Mouse (Mus musculus): ENCODE data around the gene Ankle1. TPM values are rescaled to one million over a fixed set of nuclear protein-coding genes. Genes with fewer than 3 reads are reported as not detected.

The Ankle1 gene
- polyA plus RNA-seq, 1 experiment, result 13.8 TPM

- Histone ChIP-seq H3K4me3 (ENCODE audit: low read depth, low read length) (peak overlapping the region; percentile 41), H3K27ac (ENCODE audit: insufficient read depth, low read depth, low read length) (no peak overlapping the region), H3K4me1 (ENCODE audit: control insufficient read depth, insufficient read depth, insufficient read length, low read length) (peaks cover 8% of the 10 kb centered on the region; the same call in 1 of the 2 replicates), H3K27me3 (ENCODE audit: control insufficient read depth, insufficient read depth, low read length) (no peaks in the 10 kb centered on the region), H3K36me3 (ENCODE audit: control insufficient read depth, insufficient read depth, low read length) (peaks cover 8% of the 10 kb centered on the region)
- TF ChIP-seq POLR2A (IDR thresholded peaks at IDR 0.05; ENCODE audit: low read depth, low read length) (no peak), CTCF (IDR thresholded peaks at IDR 0.05; ENCODE audit: extremely low read depth, insufficient read length, insufficient replicate concordance, low read depth, low read length) (no peak)
- 83% methylated on average over 7 of the region's 7 CpGs for WGBS
These were observed 11.3 kb upstream of the Ankle1 start for GRCm38 (mm10) chr8:71394481-71394880.

GRCm38 (mm10) chr8:71395071-71395470, 10.7 kb upstream of the Ankle1 start:
- Histone ChIP-seq H3K4me3 (ENCODE audit: low read depth, low read length) (peak overlapping the region; percentile 41), H3K36me3 (ENCODE audit: control insufficient read depth, insufficient read depth, low read length) (peaks cover 12% of the 10 kb centered on the region), H3K27ac (ENCODE audit: insufficient read depth, low read depth, low read length) (no peak overlapping the region), H3K4me1 (ENCODE audit: control insufficient read depth, insufficient read depth, insufficient read length, low read length) (peaks cover 8% of the 10 kb centered on the region; the same call in 1 of the 2 replicates), H3K27me3 (ENCODE audit: control insufficient read depth, insufficient read depth, low read length) (no peaks in the 10 kb centered on the region)
- WGBS, result 80% methylated on average over 10 of the region's 10 CpGs
- TF ChIP-seq CTCF (IDR thresholded peaks at IDR 0.05; ENCODE audit: extremely low read depth, insufficient read length, insufficient replicate concordance, low read depth, low read length) (no peak), POLR2A (IDR thresholded peaks at IDR 0.05; ENCODE audit: low read depth, low read length) (no peak)

- WGBS, result 71% methylated on average over 9 of the region's 9 CpGs
- TF ChIP-seq POLR2A (IDR thresholded peaks at IDR 0.05; ENCODE audit: low read depth, low read length), result no peak
- no peak for TF ChIP-seq CTCF (IDR thresholded peaks at IDR 0.05; ENCODE audit: extremely low read depth, insufficient read length, insufficient replicate concordance, low read depth, low read length)
These were observed 10.2 kb upstream of the Ankle1 start, which contains the start of gene Ushbp1 for GRCm38 (mm10) chr8:71395629-71396028. Ushbp1 (minus strand) TSS chr8:71395802.

GRCm38 (mm10) chr8:71396639-71397305, 9.0 kb upstream of the Ankle1 start, which contains the start of gene Babam1:
Babam1 (plus strand) TSS chr8:71396861.
- 1% methylated on average over 34 of the region's 34 CpGs for WGBS
- TF ChIP-seq POLR2A (IDR thresholded peaks at IDR 0.05; ENCODE audit: low read depth, low read length) (peak; percentile 67; the same call in 1 of the 2 replicates), CTCF (IDR thresholded peaks at IDR 0.05; ENCODE audit: extremely low read depth, insufficient read length, insufficient replicate concordance, low read depth, low read length) (no peak)
- Histone ChIP-seq H3K4me3 (ENCODE audit: low read depth, low read length) (peak within 1 kb of the TSS; percentile 86), H3K27ac (ENCODE audit: insufficient read depth, low read depth, low read length) (peak within 1 kb of the TSS; percentile 31), H3K27me3 (ENCODE audit: control insufficient read depth, insufficient read depth, low read length) (no peaks in the 10 kb centered on the region), H3K36me3 (ENCODE audit: control insufficient read depth, insufficient read depth, low read length) (peaks cover 12% of the 10 kb centered on the region), H3K4me1 (ENCODE audit: control insufficient read depth, insufficient read depth, insufficient read length, low read length) (peaks cover 8% of the 10 kb centered on the region; the same call in 1 of the 2 replicates)

More at GRCm38 (mm10) chr8:71395629-71396028, 10.2 kb upstream of the Ankle1 start, which contains the start of gene Ushbp1:
- H3K4me1 ChIP-seq (ENCODE audit: control insufficient read depth, insufficient read depth, insufficient read length, low read length), result peaks cover 8% of the 10 kb centered on the region; the same call in 1 of the 2 replicates
- H3K4me3 ChIP-seq (ENCODE audit: low read depth, low read length), result peak within 1 kb of the TSS; percentile 86
- H3K36me3 ChIP-seq (ENCODE audit: control insufficient read depth, insufficient read depth, low read length), result peaks cover 12% of the 10 kb centered on the region
- peak within 1 kb of the TSS; percentile 31 for H3K27ac ChIP-seq (ENCODE audit: insufficient read depth, low read depth, low read length)
- H3K27me3 ChIP-seq (ENCODE audit: control insufficient read depth, insufficient read depth, low read length), result no peaks in the 10 kb centered on the region

GRCm38 (mm10) chr8:71397701-71398100, 8.1 kb upstream of the Ankle1 start:
- Histone ChIP-seq H3K4me3 (ENCODE audit: low read depth, low read length) (peak overlapping the region; percentile 11), H3K27ac (ENCODE audit: insufficient read depth, low read depth, low read length) (no peak overlapping the region), H3K4me1 (ENCODE audit: control insufficient read depth, insufficient read depth, insufficient read length, low read length) (peaks cover 11% of the 10 kb centered on the region), H3K27me3 (ENCODE audit: control insufficient read depth, insufficient read depth, low read length) (no peaks in the 10 kb centered on the region), H3K36me3 (ENCODE audit: control insufficient read depth, insufficient read depth, low read length) (peaks cover 12% of the 10 kb centered on the region)
- WGBS, result 84% methylated on average over 12 of the region's 12 CpGs
- TF ChIP-seq POLR2A (IDR thresholded peaks at IDR 0.05; ENCODE audit: low read depth, low read length), result no peak
- no peak for TF ChIP-seq CTCF (IDR thresholded peaks at IDR 0.05; ENCODE audit: extremely low read depth, insufficient read length, insufficient replicate concordance, low read depth, low read length)

- peaks cover 12% of the 10 kb centered on the region for H3K36me3 ChIP-seq (ENCODE audit: control insufficient read depth, insufficient read depth, low read length)
- no peak overlapping the region for H3K4me3 ChIP-seq (ENCODE audit: low read depth, low read length)
- peaks cover 32% of the 10 kb centered on the region for H3K4me1 ChIP-seq (ENCODE audit: control insufficient read depth, insufficient read depth, insufficient read length, low read length)
- TF ChIP-seq CTCF (IDR thresholded peaks at IDR 0.05; ENCODE audit: extremely low read depth, insufficient read length, insufficient replicate concordance, low read depth, low read length) (no peak), POLR2A (IDR thresholded peaks at IDR 0.05; ENCODE audit: low read depth, low read length) (no peak)
- 96% methylated on average over 2 of the region's 2 CpGs for WGBS
- H3K27ac ChIP-seq (ENCODE audit: insufficient read depth, low read depth, low read length), result no peak overlapping the region
- no peaks in the 10 kb centered on the region for H3K27me3 ChIP-seq (ENCODE audit: control insufficient read depth, insufficient read depth, low read length)
These were observed 5.0 kb upstream of the Ankle1 start for GRCm38 (mm10) chr8:71400826-71401225.

GRCm38 (mm10) chr8:71401454-71401853, 4.4 kb upstream of the Ankle1 start:
- Histone ChIP-seq H3K27me3 (ENCODE audit: control insufficient read depth, insufficient read depth, low read length) (no peaks in the 10 kb centered on the region), H3K4me3 (ENCODE audit: low read depth, low read length) (no peak overlapping the region), H3K36me3 (ENCODE audit: control insufficient read depth, insufficient read depth, low read length) (peaks cover 12% of the 10 kb centered on the region), H3K27ac (ENCODE audit: insufficient read depth, low read depth, low read length) (no peak overlapping the region), H3K4me1 (ENCODE audit: control insufficient read depth, insufficient read depth, insufficient read length, low read length) (peaks cover 35% of the 10 kb centered on the region)
- no peak for TF ChIP-seq POLR2A (IDR thresholded peaks at IDR 0.05; ENCODE audit: low read depth, low read length)
- no peak for TF ChIP-seq CTCF (IDR thresholded peaks at IDR 0.05; ENCODE audit: extremely low read depth, insufficient read length, insufficient replicate concordance, low read depth, low read length)
